Mouse (Mus musculus) right cerebral cortex, adult 18-20 months (tissue): Measurements from ENCODE around the gene Cd52.

Source experiments
- DNase-seq: peaks from one replicate; pipeline ENCODE4 v3.0.0; 2022; ENCODE audit warnings: mixed read lengths

Gene Cd52

GRCm38 (mm10) chr4:134090521-134091224 lies 4.2 kb downstream of the Cd52 start:
- DNase-seq: no peak

DNA sequence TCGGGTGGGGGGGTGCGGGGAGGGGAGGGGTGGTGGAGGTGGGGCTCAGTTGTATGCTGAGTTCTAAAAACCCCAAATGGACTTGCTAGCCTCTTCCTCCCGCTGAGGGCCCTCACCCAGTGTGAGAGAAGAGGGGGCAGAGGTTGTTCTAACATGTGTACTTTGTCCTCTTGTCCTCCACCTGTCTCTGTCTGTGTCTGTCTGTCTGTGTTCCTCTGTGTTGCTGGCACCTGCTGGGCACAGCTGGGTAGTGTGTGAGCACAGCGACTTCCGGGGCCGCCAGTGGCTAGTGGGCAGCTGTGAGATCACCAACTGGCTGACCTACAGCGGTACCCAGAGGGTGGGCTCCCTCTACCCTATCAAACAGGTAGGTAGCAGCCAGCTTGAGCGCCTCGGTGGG lies 5.9 kb downstream of the Cd52 start:
- DNase-seq: no peak

- DNase-seq: no peak
These were observed 7.5 kb downstream of the Cd52 start for GRCm38 (mm10) chr4:134087412-134087811.

GRCm38 (mm10) chr4:134084999-134085398 lies 9.9 kb downstream of the Cd52 start:
- no peak for DNase-seq

GRCm38 (mm10) chr4:134082460-134082859 lies 12.4 kb downstream of the Cd52 start:
- DNase-seq: no peak

DNA sequence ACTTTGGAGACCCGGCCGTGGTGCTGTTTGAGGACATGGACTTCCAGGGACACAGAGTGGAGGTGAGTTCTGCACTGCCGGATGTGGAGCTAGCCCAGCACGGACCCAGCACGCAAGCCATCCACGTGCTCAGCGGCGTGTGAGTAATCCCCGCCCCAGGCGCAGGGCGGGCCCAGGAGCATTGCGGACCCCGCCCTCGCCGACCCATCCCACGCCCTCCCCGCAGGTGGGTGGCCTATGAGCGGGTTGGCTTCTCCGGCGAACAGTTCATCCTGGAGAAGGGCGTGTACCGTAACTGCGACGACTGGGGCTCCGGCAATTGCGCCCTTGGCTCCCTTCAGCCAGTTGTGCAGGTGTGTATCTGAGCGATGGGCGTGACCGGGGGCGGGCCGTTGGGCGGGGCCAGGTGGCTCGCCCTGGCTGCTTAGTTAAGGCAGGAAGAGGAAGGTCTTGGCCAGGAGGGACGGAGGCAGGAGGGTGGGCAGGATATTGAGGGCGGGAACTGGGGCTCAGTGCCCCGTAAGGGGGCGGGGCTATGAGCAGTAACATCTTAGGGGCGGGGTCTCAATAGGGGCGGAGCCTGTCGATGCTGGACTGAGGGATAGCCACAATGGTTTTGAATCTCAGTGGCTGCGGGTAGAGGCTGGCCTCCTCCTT lies 13.0 kb downstream of the Cd52 start:
- peak; percentile 83 for DNase-seq

GRCm38 (mm10) chr4:134080674-134081073 lies 14.2 kb downstream of the Cd52 start:
- no peak for DNase-seq

DNA sequence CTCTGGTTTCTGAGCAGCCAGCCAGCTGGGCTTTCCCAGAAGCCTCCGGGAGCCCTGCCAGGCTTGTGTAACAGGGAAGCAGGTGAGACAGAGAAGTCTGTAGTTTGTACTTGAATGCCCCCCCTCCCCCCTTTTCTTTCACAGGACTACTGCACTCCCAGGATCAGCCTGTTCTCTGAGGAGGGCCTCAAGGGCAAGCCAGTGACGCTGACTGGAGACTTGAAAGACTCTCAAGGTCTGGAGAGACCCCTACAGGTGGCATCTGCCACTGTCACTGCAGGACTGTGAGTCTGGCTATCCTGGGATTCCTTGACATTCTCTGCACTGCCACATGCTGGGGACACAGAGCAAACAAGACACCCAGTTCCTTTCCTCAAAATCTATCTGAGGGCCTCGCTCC lies 16.2 kb downstream of the Cd52 start:
- peak; percentile 40 for DNase-seq

DNA sequence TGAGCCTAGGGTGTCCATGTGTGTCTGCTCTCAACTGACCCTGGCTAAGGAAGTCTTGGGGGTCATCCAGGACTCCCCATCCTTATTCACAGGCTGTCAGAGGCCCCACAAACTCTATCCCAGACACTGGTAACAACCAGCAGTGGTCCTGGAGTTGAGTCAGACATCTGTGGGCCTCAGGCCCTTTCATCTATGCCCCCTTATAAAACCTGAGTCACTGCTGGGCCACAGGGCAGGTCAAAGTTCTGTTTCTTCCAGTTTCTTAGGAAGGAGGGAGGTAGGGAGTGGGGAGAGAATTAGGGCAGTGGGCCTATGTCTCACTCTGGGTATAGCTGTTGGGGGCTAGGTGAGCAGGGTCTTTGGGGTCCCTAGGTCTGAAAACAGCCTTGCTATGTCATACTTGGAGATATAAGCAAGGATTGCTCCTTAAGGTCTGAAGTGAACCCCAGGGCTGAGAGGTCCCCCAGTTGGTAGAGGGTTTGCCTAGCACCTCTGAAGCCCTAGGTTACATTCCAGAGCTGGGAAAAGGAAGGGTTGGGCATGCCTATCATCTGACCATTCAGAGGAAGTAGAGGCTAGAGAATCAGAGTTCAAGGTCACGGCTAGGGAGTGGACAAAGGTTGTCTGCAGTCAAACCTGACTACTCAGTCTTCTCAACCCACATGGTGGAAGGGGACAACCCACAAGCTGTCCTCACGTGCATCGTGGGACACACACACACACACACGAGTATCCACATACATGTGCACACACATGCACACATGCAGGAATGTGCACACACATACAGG lies 25.9 kb downstream of the Cd52 start:
- DNase-seq: no peak

DNA sequence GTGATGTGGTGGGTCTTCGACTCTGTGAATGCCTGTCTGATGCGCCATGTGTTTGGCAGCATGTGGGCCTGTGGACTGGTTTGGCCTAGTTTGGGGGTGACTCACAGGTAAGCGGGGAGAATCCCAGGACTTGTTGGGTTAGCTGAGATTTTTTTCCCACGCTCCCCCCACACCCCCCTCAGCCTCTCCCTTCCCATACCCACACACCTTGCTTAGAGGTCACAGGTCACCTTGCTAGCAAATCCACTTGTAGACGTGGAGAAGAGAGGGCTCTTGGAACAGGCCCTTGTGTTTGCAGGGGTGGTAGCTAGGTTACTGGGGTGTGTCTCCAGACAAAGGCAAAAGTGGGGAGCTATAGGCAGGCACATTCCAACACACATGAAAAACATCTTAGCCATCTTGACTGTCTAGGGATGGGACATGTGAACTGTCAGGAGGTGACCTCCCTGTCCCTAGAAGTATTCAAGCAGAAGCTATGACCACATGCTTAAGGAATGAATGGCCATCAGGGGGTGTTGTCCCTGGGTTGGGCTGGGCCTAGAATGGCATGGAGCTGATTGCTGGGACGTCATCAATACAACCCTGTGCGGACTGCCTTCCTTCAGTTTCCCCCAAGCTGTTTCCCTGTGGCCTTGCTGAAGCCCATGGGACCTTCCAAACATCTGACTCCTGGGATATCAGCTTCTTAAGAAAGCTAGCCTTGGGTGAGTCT lies 26.9 kb downstream of the Cd52 start:
- no peak for DNase-seq

GRCm38 (mm10) chr4:134067383-134067782 lies 27.5 kb downstream of the Cd52 start:
- DNase-seq: no peak

DNA sequence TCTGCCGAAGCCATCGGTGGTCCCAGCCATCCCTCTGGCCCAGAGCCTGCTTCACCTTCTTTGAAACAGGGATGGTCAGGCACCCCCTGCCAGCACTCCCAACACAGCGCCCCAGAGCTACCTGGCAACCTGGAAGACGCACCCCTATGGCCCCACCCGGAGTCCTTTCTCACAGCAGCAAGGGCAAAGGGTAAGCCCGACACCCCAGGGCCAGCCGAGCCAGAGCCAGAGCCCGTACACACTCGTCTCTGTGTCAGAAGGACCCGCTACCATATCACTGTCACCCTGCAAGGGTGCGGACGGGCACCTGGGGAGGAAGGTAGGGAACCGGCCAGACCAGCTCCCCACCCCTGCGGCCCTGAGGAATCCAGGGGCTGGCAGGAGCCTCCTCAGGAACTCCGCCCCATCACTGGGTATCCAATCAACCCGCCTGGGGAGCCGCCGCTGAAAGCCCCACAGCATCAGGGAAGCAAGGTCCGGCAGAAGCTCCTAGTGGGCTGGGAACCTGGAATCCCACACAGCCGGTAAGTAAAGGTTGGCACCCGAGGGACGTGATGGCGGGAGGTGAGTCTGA lies 29.4 kb downstream of the Cd52 start:
- no peak for DNase-seq

DNA sequence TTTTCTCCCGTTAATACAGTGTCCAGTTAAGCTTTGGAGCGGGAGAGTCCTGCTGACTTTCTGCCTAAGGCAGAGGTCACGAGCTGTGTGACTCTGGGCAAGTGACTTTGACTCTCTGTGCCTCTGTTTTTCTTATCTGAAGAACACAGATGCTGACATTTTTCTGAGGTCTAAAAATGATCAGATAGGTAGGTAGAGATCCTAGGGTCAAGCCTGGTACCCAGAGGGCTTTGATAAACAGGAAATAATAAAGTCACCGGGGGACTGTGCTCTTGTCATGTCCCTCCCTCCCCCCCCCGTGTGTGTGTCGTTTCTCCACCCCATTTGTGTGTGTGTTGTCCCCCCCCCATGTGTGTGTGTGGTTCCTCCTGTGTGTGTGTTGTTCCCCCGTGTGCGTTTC lies 32.3 kb downstream of the Cd52 start:
- no peak for DNase-seq

GRCm38 (mm10) chr4:134061944-134062446 lies 32.9 kb downstream of the Cd52 start:
- DNase-seq: no peak

GRCm38 (mm10) chr4:134061166-134061830 lies 33.6 kb downstream of the Cd52 start:
- peak; percentile 7 for DNase-seq

DNA sequence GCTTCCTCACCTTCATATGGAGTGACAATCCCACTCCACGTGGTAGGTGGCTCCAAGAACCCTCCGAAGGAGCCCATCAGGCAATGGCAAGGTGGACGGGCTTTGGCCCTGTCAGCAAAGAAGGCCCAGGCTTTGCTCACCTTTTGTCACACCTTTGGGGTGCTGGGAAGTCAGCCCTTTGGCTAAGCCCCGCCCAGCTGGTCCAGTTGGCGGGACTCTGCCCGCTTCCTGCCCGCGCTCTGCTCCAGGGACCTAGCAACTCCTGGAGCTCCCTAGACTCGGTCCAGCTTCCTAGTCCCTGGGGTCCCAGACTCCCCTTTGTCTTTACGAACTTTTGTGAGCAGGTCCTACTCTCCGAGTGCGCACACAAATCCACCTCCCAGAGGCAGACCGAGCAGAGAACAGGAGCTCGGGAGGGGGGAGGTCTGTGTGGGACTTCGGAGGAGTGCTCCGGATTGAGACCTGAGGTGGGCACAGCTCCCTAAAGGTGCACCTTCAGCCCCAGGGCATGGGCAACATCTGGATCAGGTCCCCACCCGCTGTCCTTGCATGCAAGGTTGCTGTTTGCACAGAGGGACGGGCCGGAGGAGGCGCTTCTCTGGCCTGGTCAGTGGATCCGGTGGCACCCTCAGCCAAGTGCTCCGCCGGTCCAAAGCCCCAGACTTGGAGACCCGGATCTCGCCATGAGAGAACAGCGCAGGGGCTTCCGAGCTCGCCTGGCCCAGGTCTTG lies 34.6 kb downstream of the Cd52 start, which contains the start of gene Crybg2:
TSS of gene Crybg2 (plus strand) at position 681 of the 731 bp plus-strand sequence.
- DNase-seq: no peak

- no peak for DNase-seq
These were observed 36.0 kb downstream of the Cd52 start for GRCm38 (mm10) chr4:134058908-134059307.

DNA sequence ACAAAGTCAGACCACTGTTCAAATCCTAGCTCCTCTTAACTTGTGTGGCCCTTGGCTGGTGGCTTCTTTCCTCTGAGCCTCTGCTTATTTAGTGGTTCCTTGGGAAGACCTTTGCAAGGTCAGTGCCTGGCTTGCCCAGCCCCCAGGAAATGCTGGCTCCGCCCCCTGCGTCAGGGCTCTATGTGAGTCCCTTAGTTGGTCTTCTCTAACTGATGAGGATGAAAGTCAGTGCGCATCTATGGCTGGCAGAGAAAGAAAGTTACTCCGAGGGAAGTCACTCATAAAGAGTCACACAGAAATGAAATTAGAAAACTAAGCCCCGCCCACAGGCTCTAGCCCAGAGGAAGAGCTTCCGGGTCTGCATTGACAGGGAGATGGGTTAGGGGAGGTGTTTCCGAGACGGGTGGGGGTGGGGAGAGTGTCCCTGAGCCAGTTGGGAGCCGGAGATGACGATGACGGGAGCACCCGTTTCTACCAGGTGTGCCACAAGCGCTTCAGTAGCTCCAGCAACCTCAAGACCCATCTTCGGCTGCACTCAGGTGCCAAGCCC lies 36.6 kb downstream of the Cd52 start:
- no peak for DNase-seq

DNA sequence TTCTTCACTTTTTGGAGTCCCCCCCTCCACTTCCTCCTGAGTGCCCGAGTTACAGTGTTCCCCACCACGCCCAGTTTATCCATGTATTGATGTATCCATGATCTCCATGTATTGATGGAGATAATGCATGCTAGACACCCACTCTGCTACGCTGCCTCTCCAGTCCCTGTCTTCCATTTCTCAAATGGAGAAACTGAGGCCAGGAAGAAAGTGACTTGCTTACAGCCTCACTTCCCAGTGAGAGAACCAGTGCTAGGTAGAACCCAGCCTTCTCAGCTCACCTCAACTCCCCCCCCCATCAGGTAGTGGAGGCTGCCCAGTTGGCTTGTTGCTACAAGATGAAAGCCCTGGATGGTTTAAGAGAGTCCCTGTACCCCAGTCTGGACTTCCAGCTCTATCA lies 41.3 kb downstream of the Cd52 start, which contains the start of gene Zfp683:
TSS of gene Zfp683 (plus strand) at position 301 of the 400 bp plus-strand sequence.
- no peak for DNase-seq

- peak; percentile 23 for DNase-seq
These were observed 42.3 kb downstream of the Cd52 start for GRCm38 (mm10) chr4:134052560-134052959.

- no peak for DNase-seq
These were observed 43.0 kb downstream of the Cd52 start for GRCm38 (mm10) chr4:134051912-134052311.
